Mouse (Mus musculus) hindbrain, embryonic 11.5 days (tissue): ENCODE data around the gene Faap20. TPM values are rescaled to one million over a fixed set of nuclear protein-coding genes. Genes with fewer than 3 reads are reported as not detected.
A peak's percentile ranks its signal among the peaks of the same experiment; 100 is the strongest.

Experiments used
- ATAC-seq: fragments of 200-750 bp; cut with Nextera tagmentation; 2 replicates; pipeline ENCODE4 v1.8.0; 2017; ENCODE audit warnings: mild to moderate bottlenecking, moderate TSS enrichment, moderate library complexity; ENCODE audit not compliant: low FRiP score
- DNase-seq: peaks from one replicate; pipeline ENCODE4 v3.0.0-alpha.2; 2015; ENCODE audit warnings: low spot score
- H3K27ac ChIP-seq: fragments of 300-500 bp; sonication (generic); 2 replicates; pipeline ENCODE4 v1.5.1; 2014; ENCODE audit warnings: mild to moderate bottlenecking, low read depth, low read length
- H3K27me3 ChIP-seq: fragments of 300-500 bp; sonication (generic); 2 replicates; pipeline ENCODE4 v1.6.1; 2014; ENCODE audit warnings: mild to moderate bottlenecking, low read length, moderate library complexity, mixed read lengths; ENCODE audit not compliant: control insufficient read depth, insufficient read depth
- H3K36me3 ChIP-seq: fragments of 300-500 bp; sonication (generic); 2 replicates; pipeline ENCODE4 v1.6.1; 2014; ENCODE audit warnings: mild to moderate bottlenecking, low read length, moderate library complexity, mixed read lengths; ENCODE audit not compliant: control insufficient read depth, insufficient read depth
- H3K4me1 ChIP-seq: fragments of 300-500 bp; sonication (generic); replicated peaks from 2 replicates; pipeline ENCODE4 v1.6.1; 2014; ENCODE audit warnings: low read length, mixed read lengths; ENCODE audit not compliant: control insufficient read depth, insufficient read depth
- H3K4me2 ChIP-seq: fragments of 300-500 bp; sonication (generic); replicated peaks from 2 replicates; pipeline ENCODE4 v1.6.1; 2014; ENCODE audit warnings: mild to moderate bottlenecking, low read depth, low read length
- H3K4me3 ChIP-seq: fragments of 300-500 bp; sonication (generic); 2 replicates; pipeline ENCODE4 v1.5.1; 2014; ENCODE audit warnings: low read depth, low read length
- H3K9ac ChIP-seq: fragments of 300-500 bp; sonication (generic); 2 replicates; pipeline ENCODE4 v1.6.1; 2014; ENCODE audit warnings: low read depth, low read length
- H3K9me3 ChIP-seq: fragments of 300-500 bp; sonication (generic); 2 replicates; pipeline ENCODE4 v1.6.1; 2016; ENCODE audit warnings: low read length; ENCODE audit not compliant: control insufficient read depth
- WGBS: fragments of 180-500 bp; shearing (Covaris S2); extraction: QIAGEN DNeasy Blood & Tissue Kit; methylation state at CpG from one replicate; pipeline ENCODE4 v1.1.7; 2014; 5-methylcytosine and 5-hydroxymethylcytosine counted together
- polyA plus RNA-seq: library from polyadenylated mRNA; unstranded; fragments of >200 nt; fragmentation: Nextera tagmentation; extraction: Ambion mirVana; gene quantifications from 2 replicates; pipeline ENCODE4 v1.2.1, GENCODE M21; 2014

Gene Faap20
- polyA plus RNA-seq, 1 experiment from 2014 or later, result 99.0 TPM

DNA sequence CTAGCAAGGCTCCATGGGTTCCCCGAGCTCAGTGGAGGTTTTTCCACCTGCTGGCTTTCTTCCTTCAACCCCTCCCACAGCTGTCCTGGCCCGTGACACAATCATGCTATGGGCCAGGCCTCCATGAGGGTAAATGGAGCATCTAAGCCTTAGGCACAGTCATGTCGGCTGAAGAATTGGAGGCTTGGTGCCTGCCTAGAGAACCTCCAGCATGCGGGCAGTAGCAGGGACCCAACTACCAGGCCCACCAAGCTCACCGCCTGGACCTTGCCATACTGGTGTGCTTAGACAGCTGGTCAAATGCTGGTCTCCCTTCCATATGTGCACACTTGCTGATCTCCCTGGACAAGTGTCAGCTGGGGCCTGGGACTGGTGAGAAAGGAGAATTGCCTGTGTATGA lies 23.7 kb upstream of the Faap20 start:
- no peaks in the 10 kb centered on the region for H3K27me3 ChIP-seq
- 80% methylated on average over 5 of the region's 5 CpGs for WGBS
- no peaks in the 10 kb centered on the region for H3K9me3 ChIP-seq
- no peak overlapping the region for H3K4me3 ChIP-seq
- ATAC-seq, result no peak
- no peak for DNase-seq
- peaks cover 8% of the 10 kb centered on the region for H3K4me1 ChIP-seq
- H3K36me3 ChIP-seq, result no peaks in the 10 kb centered on the region
- H3K9ac ChIP-seq, result no peak overlapping the region
- no peak overlapping the region for H3K27ac ChIP-seq
- no peak overlapping the region for H3K4me2 ChIP-seq

DNA sequence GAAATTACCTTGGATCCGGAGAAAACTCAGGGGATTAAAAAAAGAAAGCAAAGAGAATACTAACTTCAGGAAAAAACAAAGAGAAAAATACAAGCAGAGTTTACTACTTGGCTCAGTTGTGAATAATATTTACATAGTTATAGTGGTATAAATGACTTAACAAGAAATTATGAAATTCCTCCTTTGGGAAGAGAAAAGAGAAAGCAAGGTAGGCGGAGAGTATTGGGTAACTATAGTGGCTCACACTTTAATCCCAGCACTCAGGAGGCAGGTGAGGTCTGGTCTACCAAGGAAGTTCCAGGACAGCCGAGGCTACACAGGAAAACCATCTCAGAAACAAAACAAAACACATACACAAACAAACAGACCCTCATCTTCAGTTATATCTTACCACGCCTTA lies 21.6 kb upstream of the Faap20 start:
- no peaks in the 10 kb centered on the region for H3K27me3 ChIP-seq
- H3K9ac ChIP-seq, result no peak overlapping the region
- DNase-seq (no peak), ATAC-seq (no peak)
- no peak overlapping the region for H3K4me2 ChIP-seq
- no peaks in the 10 kb centered on the region for H3K36me3 ChIP-seq
- peaks cover 3% of the 10 kb centered on the region; the same call in 1 of the 2 replicates for H3K4me1 ChIP-seq
- WGBS, result 87% methylated on average over 4 of the region's 4 CpGs
- H3K27ac ChIP-seq, result no peak overlapping the region
- no peaks in the 10 kb centered on the region for H3K9me3 ChIP-seq
- no peak overlapping the region for H3K4me3 ChIP-seq

DNA sequence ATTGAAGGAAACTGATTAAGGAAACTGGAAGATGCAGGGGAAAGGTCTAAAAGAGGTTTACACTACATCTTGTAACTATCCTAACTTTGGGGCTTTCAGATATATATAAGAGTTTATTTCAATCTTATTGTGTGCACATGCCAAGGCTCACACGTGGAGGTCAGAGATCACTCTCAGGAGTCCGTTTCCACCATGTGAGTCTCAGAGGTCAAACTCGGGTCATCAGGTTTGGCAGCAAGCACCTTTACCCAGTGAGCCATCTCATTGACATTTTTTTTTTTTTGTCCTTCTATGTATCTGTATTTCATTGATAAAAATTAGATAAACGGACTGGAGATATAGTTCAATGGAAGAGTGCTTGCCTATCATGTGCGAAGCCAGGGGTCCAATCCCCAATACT lies 21.1 kb upstream of the Faap20 start:
- no peaks in the 10 kb centered on the region for H3K9me3 ChIP-seq
- H3K27ac ChIP-seq, result no peak overlapping the region
- H3K27me3 ChIP-seq, result no peaks in the 10 kb centered on the region
- H3K4me2 ChIP-seq, result no peak overlapping the region
- H3K4me1 ChIP-seq, result peaks cover 3% of the 10 kb centered on the region; the same call in 1 of the 2 replicates
- H3K9ac ChIP-seq, result no peak overlapping the region
- no peak for ATAC-seq
- WGBS, result 74% methylated on average over 5 of the region's 5 CpGs
- no peak for DNase-seq
- no peak overlapping the region for H3K4me3 ChIP-seq
- H3K36me3 ChIP-seq, result no peaks in the 10 kb centered on the region

DNA sequence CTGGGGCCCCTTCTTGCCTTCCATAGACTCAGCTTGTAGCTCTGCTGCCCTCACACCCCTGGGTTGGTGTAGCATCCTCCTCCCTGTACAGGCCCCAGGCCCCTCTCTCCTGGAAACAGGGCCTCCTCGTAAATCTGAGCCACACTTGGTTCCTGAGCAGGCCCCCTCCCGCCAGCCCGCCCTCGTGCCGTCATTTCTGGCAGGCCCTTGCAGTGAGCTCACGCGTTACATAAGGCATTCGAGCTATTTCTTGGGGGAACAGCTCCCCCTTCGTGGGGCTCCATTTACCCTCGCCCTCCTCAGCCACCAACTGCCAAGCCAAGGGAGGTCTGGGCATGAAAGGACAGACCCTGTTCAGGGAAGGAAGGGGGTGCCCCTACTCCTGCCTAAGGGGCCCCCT lies 15.7 kb upstream of the Faap20 start:
- no peak overlapping the region for H3K4me3 ChIP-seq
- no peak overlapping the region for H3K4me2 ChIP-seq
- ATAC-seq (no peak), DNase-seq (no peak)
- H3K9me3 ChIP-seq, result no peaks in the 10 kb centered on the region
- peak overlapping the region; percentile 56; the same call in 1 of the 2 replicates for H3K27ac ChIP-seq
- H3K36me3 ChIP-seq, result no peaks in the 10 kb centered on the region
- H3K4me1 ChIP-seq, result peaks cover 10% of the 10 kb centered on the region
- no peaks in the 10 kb centered on the region for H3K27me3 ChIP-seq
- H3K9ac ChIP-seq, result no peak overlapping the region
- WGBS, result 38% methylated on average over 10 of the region's 10 CpGs

DNA sequence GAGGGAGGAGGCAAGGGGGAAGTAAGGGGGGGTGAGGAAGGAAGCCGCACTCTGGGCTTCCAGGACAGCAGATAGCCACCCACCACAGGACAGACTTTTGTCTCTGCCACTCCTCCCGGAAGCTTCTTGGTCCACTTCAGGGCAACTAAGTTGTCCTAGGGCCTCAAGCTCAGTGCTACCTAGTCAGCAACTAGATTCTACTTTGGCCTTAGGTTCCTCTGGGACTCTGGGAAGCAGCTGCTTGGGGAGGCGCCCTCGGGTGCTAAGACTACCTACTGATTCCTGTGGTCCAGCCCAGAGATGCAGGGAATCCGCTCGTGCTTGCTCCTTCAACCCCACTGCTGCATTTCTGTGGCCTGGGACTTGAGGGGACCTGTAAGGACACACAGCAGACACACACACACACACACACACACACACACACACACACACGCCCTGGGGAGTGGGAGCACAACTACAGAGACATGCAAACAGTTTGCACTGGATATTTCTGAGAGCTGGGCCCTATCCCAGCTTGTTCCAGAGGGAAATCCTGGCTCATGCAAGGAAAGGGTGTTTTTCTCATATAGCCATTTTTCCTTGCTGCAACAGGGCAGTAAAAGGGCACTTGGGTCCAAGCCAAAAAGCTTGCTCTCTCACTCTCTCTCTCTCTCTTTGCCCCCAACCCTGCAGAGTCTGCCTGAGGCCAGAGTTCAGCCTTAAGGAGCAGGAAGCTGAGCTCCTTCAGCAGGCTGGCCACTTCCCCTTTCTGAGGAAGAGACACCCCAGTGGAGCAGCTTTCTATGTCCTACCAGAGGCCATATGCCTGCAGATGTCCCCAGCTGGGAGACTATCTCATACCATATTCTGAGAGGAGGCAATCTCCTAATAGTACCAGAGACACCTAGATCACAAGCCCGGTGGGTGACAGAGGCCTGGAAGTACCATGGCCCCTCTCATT lies 15.0 kb upstream of the Faap20 start:
- no peaks in the 10 kb centered on the region for H3K9me3 ChIP-seq
- ATAC-seq (no peak), DNase-seq (no peak)
- H3K4me2 ChIP-seq, result no peak overlapping the region
- H3K27ac ChIP-seq, result peak overlapping the region; percentile 56
- no peak overlapping the region for H3K4me3 ChIP-seq
- no peaks in the 10 kb centered on the region for H3K36me3 ChIP-seq
- 78% methylated on average over 8 of the region's 8 CpGs for WGBS
- H3K4me1 ChIP-seq, result peaks cover 10% of the 10 kb centered on the region
- H3K9ac ChIP-seq, result peak overlapping the region; percentile 11; the same call in 1 of the 2 replicates
- no peaks in the 10 kb centered on the region for H3K27me3 ChIP-seq

DNA sequence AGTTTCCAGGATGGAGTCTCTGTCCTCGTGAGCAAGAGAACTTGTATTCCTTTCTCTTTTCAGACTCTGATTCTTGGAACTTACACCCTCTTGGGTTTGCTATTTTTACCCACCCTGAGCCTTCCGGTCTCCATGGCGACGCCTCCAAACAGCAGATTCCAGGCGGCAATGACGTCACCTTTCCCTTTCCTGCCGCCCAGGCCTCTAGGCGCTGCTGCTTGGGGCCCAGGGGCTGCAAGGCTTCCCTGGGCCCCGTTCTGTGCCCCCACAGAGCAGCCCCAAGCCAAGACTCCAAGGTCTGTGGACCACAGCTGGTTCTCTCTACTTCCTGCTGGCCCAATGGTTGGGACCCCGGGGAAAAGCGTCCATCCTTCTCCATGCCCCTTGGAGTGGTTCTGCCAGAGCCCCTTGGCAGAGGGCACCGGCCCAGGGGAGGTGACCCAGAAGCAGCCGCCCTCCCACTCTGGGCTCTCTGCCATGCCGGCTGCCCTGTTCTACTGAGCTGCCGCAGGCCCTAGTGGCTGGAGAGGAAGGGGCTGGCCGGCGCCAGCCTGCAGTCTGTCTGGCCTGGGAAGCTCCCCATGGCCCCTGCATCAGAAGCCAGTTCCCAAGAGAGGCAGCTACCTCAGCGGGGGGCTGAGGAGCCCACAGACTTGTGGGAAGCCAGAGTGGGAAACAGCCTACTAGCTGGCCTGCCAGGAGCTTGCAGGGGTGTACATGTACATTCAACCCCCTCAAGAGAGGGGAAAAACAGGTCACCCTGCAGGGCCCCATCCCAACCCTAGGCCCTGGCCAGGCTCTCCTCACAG lies 14.1 kb upstream of the Faap20 start:
- H3K4me2 ChIP-seq, result peak overlapping the region; percentile 24
- H3K27ac ChIP-seq, result peak overlapping the region; percentile 77
- peak; percentile 78 for ATAC-seq
- H3K4me3 ChIP-seq, result no peak overlapping the region
- no peaks in the 10 kb centered on the region for H3K27me3 ChIP-seq
- 28% methylated on average over 18 of the region's 18 CpGs for WGBS
- peak; percentile 84 for DNase-seq
- peak overlapping the region; percentile 62 for H3K9ac ChIP-seq
- no peaks in the 10 kb centered on the region for H3K36me3 ChIP-seq
- H3K4me1 ChIP-seq, result peaks cover 10% of the 10 kb centered on the region
- H3K9me3 ChIP-seq, result no peaks in the 10 kb centered on the region

DNA sequence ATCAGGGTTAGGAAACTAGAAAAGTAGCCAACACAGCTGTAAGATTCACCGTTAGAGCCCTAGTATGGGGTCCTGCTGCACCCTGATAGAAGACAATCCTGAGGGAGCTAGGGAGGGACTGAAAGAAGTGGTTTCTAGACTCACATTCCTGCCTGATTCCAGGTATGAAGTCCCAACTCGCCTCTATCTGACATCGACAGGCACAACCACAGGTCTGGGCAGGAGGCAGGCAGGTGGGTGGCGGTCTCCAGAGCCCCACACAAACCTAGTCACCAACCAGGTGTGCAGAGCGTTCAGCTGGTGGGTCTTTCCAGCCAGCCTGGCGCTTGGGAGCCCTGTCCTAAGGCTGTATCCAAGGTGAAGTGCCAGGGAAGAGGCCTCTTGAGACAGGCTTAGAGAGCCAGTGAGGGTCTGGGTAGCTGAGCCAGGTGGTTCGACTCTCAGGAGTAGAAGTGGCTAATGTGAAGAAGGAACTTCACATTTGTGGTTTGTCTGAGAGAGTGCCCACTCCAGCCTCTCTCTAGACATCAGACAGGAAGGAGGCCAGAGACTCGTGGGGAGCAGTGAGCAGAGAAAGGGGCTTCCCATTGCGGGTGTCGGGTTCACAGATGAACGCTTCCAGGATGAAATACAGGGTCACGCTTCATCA lies 12.7 kb upstream of the Faap20 start:
- Histone ChIP-seq H3K27me3 (no peaks in the 10 kb centered on the region), H3K4me3 (no peak overlapping the region), H3K9ac (no peak overlapping the region), H3K9me3 (no peaks in the 10 kb centered on the region), H3K36me3 (no peaks in the 10 kb centered on the region), H3K27ac (no peak overlapping the region), H3K4me1 (peaks cover 10% of the 10 kb centered on the region), H3K4me2 (no peak overlapping the region)
- WGBS, result 70% methylated on average over 12 of the region's 12 CpGs
- ATAC-seq (no peak), DNase-seq (no peak)

DNA sequence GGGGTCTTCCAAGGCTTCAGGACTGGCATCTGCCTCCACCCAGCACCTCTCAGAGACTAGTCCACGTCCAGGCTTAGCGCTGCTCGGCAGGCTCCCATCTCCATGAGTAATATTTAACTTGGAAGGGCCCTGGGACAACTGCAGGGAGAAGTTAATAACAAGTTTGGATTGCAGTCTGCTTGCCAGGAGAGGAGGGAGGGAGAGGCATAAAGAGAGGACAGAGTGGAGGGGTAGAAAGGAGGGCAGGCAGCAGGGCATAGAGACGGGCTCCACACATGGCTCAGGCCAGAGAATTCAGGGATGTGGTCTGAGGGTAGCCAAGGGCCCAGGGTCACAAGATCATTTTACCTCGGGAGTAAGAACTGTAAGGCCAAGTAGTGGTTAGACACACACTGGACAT lies 11.3 kb upstream of the Faap20 start:
- no peaks in the 10 kb centered on the region for H3K36me3 ChIP-seq
- no peak overlapping the region for H3K27ac ChIP-seq
- no peak overlapping the region for H3K4me3 ChIP-seq
- H3K4me2 ChIP-seq, result no peak overlapping the region
- H3K9ac ChIP-seq, result no peak overlapping the region
- ATAC-seq, result no peak
- DNase-seq, result no peak
- no peaks in the 10 kb centered on the region for H3K9me3 ChIP-seq
- peaks cover 10% of the 10 kb centered on the region for H3K4me1 ChIP-seq
- 78% methylated on average over 5 of the region's 5 CpGs for WGBS
- H3K27me3 ChIP-seq, result no peaks in the 10 kb centered on the region
